In genomic region chr10:42277476-42278306, GRCm38 (mm10) we compare ENCODE assay signal across 8 mouse cellular contexts. TPM values are rescaled to one million over a fixed set of nuclear protein-coding genes. Genes with fewer than 3 reads are reported as not detected.
DNase-seq lines count a peak whose midpoint lies in the region; ATAC-seq and TF ChIP-seq lines count a peak whose summit lies in the region.

No protein-coding gene starts in this region.

- peak overlapping the region; percentile 89 for H3ac ChIP-seq in C2C12 (ENCODE audit: control insufficient read depth, insufficient read length, low read depth)
- H3ac ChIP-seq in myocyte (ENCODE audit: control insufficient read depth, insufficient read length) = peak overlapping the region; percentile 63

- H3K79me2 ChIP-seq in C2C12 (ENCODE audit: control insufficient read depth, insufficient read depth) = no peaks in the 10 kb centered on the region
- H3K79me2 ChIP-seq in liver, adult 2 months (ENCODE audit: control insufficient read depth, insufficient read depth, low read length) = peaks cover 9% of the 10 kb centered on the region; the same call in 1 of the 2 replicates
- no peaks in the 10 kb centered on the region for H3K79me2 ChIP-seq in myocyte (ENCODE audit: control insufficient read depth, insufficient read depth)

- ATAC-seq in heart, embryonic 11.5 days (replicated peaks; ENCODE audit: insufficient number of reproducible peaks, low FRiP score, low TSS enrichment) = peak; percentile 86
- ATAC-seq in kidney, embryonic 16.5 days (ENCODE audit: low FRiP score, low TSS enrichment) = peak; percentile 93

- H3K79me3 ChIP-seq in C2C12 (ENCODE audit: low read depth) = no peaks in the 10 kb centered on the region

- H3K9me3 ChIP-seq in erythroblast, embryonic 14.5 days (ENCODE audit: control insufficient read depth, low read length) = no peaks in the 10 kb centered on the region
- H3K9me3 ChIP-seq in heart, embryonic 11.5 days (replicated peaks; ENCODE audit: control insufficient read depth, low read length) = no peaks in the 10 kb centered on the region
- H3K9me3 ChIP-seq in kidney, embryonic 16.5 days (ENCODE audit: low read length) = no peaks in the 10 kb centered on the region

- no peak for TF ChIP-seq CTCF in C2C12 (IDR thresholded peaks at IDR 0.05; ENCODE audit: control insufficient read depth, insufficient read depth, insufficient read length)
- no peak for TF ChIP-seq CTCF in brain, embryonic 14.5 days (IDR thresholded peaks at IDR 0.05; ENCODE audit: borderline replicate concordance, extremely low read depth, insufficient read depth, insufficient read length)
- TF ChIP-seq CTCF in liver, adult 2 months (IDR thresholded peaks at IDR 0.05; ENCODE audit: low read depth, low read length) = no peak

- H3K36me3 ChIP-seq in C2C12 (ENCODE audit: control insufficient read depth, insufficient read depth) (no peaks in the 10 kb centered on the region), myocyte (ENCODE audit: control insufficient read depth, insufficient read depth) (no peaks in the 10 kb centered on the region)
- H3K36me3 ChIP-seq in erythroblast, embryonic 14.5 days (ENCODE audit: control insufficient read depth) = peaks cover 28% of the 10 kb centered on the region
- H3K36me3 ChIP-seq in heart, embryonic 11.5 days (ENCODE audit: control insufficient read depth, insufficient read depth, low read length) = no peaks in the 10 kb centered on the region
- no peaks in the 10 kb centered on the region for H3K36me3 ChIP-seq in kidney, embryonic 16.5 days (ENCODE audit: insufficient read depth, low read length)
- H3K36me3 ChIP-seq in liver, adult 2 months (ENCODE audit: control insufficient read depth, insufficient read depth, low read length) = no peaks in the 10 kb centered on the region
- no peaks in the 10 kb centered on the region for H3K36me3 ChIP-seq in splenic B cell, adult 2 months (ENCODE audit: control insufficient read depth, insufficient read depth, low read length, poor library complexity, severe bottlenecking)

- H3K4me3 ChIP-seq in C2C12 (ENCODE audit: insufficient read depth, poor library complexity, severe bottlenecking) (peak overlapping the region; percentile 68), myocyte (peak overlapping the region; percentile 90)
- H3K4me3 ChIP-seq in erythroblast, embryonic 14.5 days (replicated peaks) = peak overlapping the region; percentile 90
- peak overlapping the region; percentile 59 for H3K4me3 ChIP-seq in heart, embryonic 11.5 days (ENCODE audit: low read depth, low read length)
- H3K4me3 ChIP-seq in kidney, embryonic 16.5 days (ENCODE audit: low read length) = peak overlapping the region; percentile 92
- peak overlapping the region; percentile 79 for H3K4me3 ChIP-seq in liver, adult 2 months (ENCODE audit: insufficient read depth, low read depth, low read length)

- WGBS in heart, embryonic 11.5 days (ENCODE audit: insufficient replicate concordance) = under 1% methylated on average over 76 of the region's 78 CpGs
- under 1% methylated on average over 76 of the region's 78 CpGs for WGBS in kidney, embryonic 16.5 days
- under 1% methylated on average over 77 of the region's 78 CpGs for WGBS in liver, adult 2 months

- peak overlapping the region; percentile 88 for H3K9ac ChIP-seq in heart, embryonic 11.5 days (ENCODE audit: low read depth, low read length)
- peak overlapping the region; percentile 91 for H3K9ac ChIP-seq in kidney, embryonic 16.5 days (replicated peaks; ENCODE audit: low read length)
- peak overlapping the region; percentile 98 for H3K9ac ChIP-seq in liver, adult 2 months (ENCODE audit: low read depth, low read length)

- peak overlapping the region; percentile 88 for H3K27ac ChIP-seq in heart, embryonic 11.5 days (ENCODE audit: low read depth, low read length)
- H3K27ac ChIP-seq in kidney, embryonic 16.5 days (ENCODE audit: low read length) = peak overlapping the region; percentile 100
- H3K27ac ChIP-seq in liver, adult 2 months (replicated peaks; ENCODE audit: insufficient read depth, low read depth, low read length) = peak overlapping the region; percentile 91

- DNase-seq in brain, embryonic 14.5 days (ENCODE audit: low read depth) = peak; percentile 100
- DNase-seq in liver, adult 2 months (ENCODE audit: extremely low read depth, low read depth, low spot score) = peak; percentile 95
- peak; percentile 99 for DNase-seq in splenic B cell, adult 2 months (ENCODE audit: low read depth, low spot score)

- TF ChIP-seq POLR2A in brain, embryonic 14.5 days (IDR thresholded peaks at IDR 0.05; ENCODE audit: borderline replicate concordance, extremely low read depth, insufficient read depth, insufficient read length, poor library complexity, severe bottlenecking) = peak; percentile 64
- peak; percentile 74 for TF ChIP-seq POLR2A in liver, adult 2 months (IDR thresholded peaks at IDR 0.05; ENCODE audit: extremely low read depth, insufficient read depth, low read length)
- TF ChIP-seq POLR2A in myocyte (IDR thresholded peaks at IDR 0.05; ENCODE audit: insufficient read length, low read depth) = peak; percentile 44

- peak overlapping the region; percentile 96 for H3K4me2 ChIP-seq in heart, embryonic 11.5 days
- peak overlapping the region; percentile 98 for H3K4me2 ChIP-seq in kidney, embryonic 16.5 days (replicated peaks; ENCODE audit: low read depth, low read length)
- peak overlapping the region; percentile 100 for H3K4me2 ChIP-seq in myocyte (ENCODE audit: low read depth)

- peaks cover 3% of the 10 kb centered on the region for H3K27me3 ChIP-seq in C2C12 (ENCODE audit: control insufficient read depth, insufficient read depth, insufficient read length)
- H3K27me3 ChIP-seq in erythroblast, embryonic 14.5 days (ENCODE audit: control insufficient read depth) = peaks cover 5% of the 10 kb centered on the region
- no peaks in the 10 kb centered on the region for H3K27me3 ChIP-seq in heart, embryonic 11.5 days (ENCODE audit: control insufficient read depth, insufficient read depth, low read length)
- H3K27me3 ChIP-seq in kidney, embryonic 16.5 days (ENCODE audit: insufficient read depth, low read length) = no peaks in the 10 kb centered on the region
- no peaks in the 10 kb centered on the region for H3K27me3 ChIP-seq in liver, adult 2 months (ENCODE audit: control insufficient read depth, insufficient read depth, low read length)
- H3K27me3 ChIP-seq in myocyte (ENCODE audit: control insufficient read depth, insufficient read depth, insufficient read length) = no peaks in the 10 kb centered on the region
- no peaks in the 10 kb centered on the region for H3K27me3 ChIP-seq in splenic B cell, adult 2 months (ENCODE audit: control insufficient read depth, insufficient read depth, low read length, poor library complexity, severe bottlenecking)

- H3K4me1 ChIP-seq in erythroblast, embryonic 14.5 days (ENCODE audit: control insufficient read depth) = peaks cover 40% of the 10 kb centered on the region
- peaks cover 20% of the 10 kb centered on the region for H3K4me1 ChIP-seq in heart, embryonic 11.5 days (ENCODE audit: control insufficient read depth, insufficient read depth, low read length)
- peaks cover 28% of the 10 kb centered on the region for H3K4me1 ChIP-seq in kidney, embryonic 16.5 days (ENCODE audit: insufficient read depth, low read length)
- peaks cover 4% of the 10 kb centered on the region; the same call in 1 of the 2 replicates for H3K4me1 ChIP-seq in liver, adult 2 months (ENCODE audit: control insufficient read depth, insufficient read depth, low read length)

TF ChIP-seq in C2C12, 6 proteins besides CTCF, POLR2A, EP300 and RAD21:
- peak; percentile 58 for TF ChIP-seq USF1 (IDR thresholded peaks at IDR 0.05; ENCODE audit: low read depth)
- peak; percentile 98 for TF ChIP-seq MAX (IDR thresholded peaks at IDR 0.05)
- TF ChIP-seq MYOG (IDR thresholded peaks at IDR 0.05; ENCODE audit: control insufficient read depth, extremely low read depth, insufficient read length) = no peak
- TF ChIP-seq FOSL1 (IDR thresholded peaks at IDR 0.05; ENCODE audit: insufficient read depth, low read length, poor library complexity, severe bottlenecking) = no peak
- peak; percentile 93 for TF ChIP-seq CEBPB (IDR thresholded peaks at IDR 0.05; ENCODE audit: low read depth)
- TF ChIP-seq MYOD1 (IDR thresholded peaks at IDR 0.05; ENCODE audit: control insufficient read depth, insufficient read length, low read depth) = no peak

TF ChIP-seq in myocyte, 11 proteins besides CTCF, POLR2A, EP300 and RAD21:
- TF ChIP-seq CEBPB (IDR thresholded peaks at IDR 0.05; ENCODE audit: insufficient read depth, poor library complexity, severe bottlenecking) (peak; percentile 93), MYOD1 (IDR thresholded peaks at IDR 0.05; ENCODE audit: control insufficient read depth in 1 of 3, insufficient read length in 2 of 3, low read depth in 2 of 3) (peak in 1 of 3 experiments; percentile 5), MAX (IDR thresholded peaks at IDR 0.05; ENCODE audit: low read depth) (peak; percentile 55), REST (IDR thresholded peaks at IDR 0.05; ENCODE audit: insufficient read depth, insufficient read length) (no peak), SRF (IDR thresholded peaks at IDR 0.05; ENCODE audit: control insufficient read depth, insufficient read length, low read depth) (peak; percentile 64), MYOG (IDR thresholded peaks at IDR 0.05; ENCODE audit: control insufficient read depth in 1 of 3, insufficient read depth in 1 of 3, insufficient read length in 2 of 3, low read depth in 2 of 3) (peak; percentile 1 to 61 (median 31)), TCF12 (IDR thresholded peaks at IDR 0.05; ENCODE audit: insufficient read depth, poor library complexity, severe bottlenecking) (no peak), USF1 (IDR thresholded peaks at IDR 0.05; ENCODE audit: low read depth) (peak; percentile 42), E2F4 (IDR thresholded peaks at IDR 0.05; ENCODE audit: insufficient read depth) (peak; percentile 10), POLR2AphosphoS2 (IDR thresholded peaks at IDR 0.05; ENCODE audit: insufficient read length, low read depth) (peak; percentile 58), TCF3 (IDR thresholded peaks at IDR 0.05; ENCODE audit: insufficient read length, low read depth) (peak; percentile 31)
TF ChIP-seq in myocyte: peak in this region for 9.

RNA-seq across cellular contexts. Expression of gene Foxo3, which starts 1.1 kb away (rescaled TPM):
- polyA plus RNA-seq in C2C12 (2012; fragmentation: generic; extraction: Trizol) (4.8 TPM), myocyte (2012; fragmentation: generic; extraction: Trizol) (11.2 TPM)
- polyA plus RNA-seq in brain, embryonic 14.5 days (2012; rRNA removed) = 9.5 and 14.6 TPM in 2 replicates
- 14.6 and 19.0 TPM in 2 replicates for polyA plus RNA-seq in erythroblast, embryonic 14.5 days (2012)
- 5.2 and 7.3 TPM in 2 replicates for polyA plus RNA-seq in heart, embryonic 11.5 days (2014; fragmentation: Nextera tagmentation; extraction: Ambion mirVana)
- polyA plus RNA-seq in kidney, embryonic 16.5 days (2015; fragmentation: Nextera tagmentation; extraction: Ambion mirVana) = 5.9 and 6.3 TPM in 2 replicates
- total RNA-seq in liver, adult 2 months (2014; rRNA removed) = 34.2 and 35.4 TPM in 2 replicates
- polyA plus RNA-seq in liver, adult 2 months (2012; rRNA removed) = 17.0 and 17.7 TPM in 2 replicates

Comparison
In these comparisons a context has a peak if more than half of its experiments do, and no peak if none do; other contexts are left out.
1. Peak in every context shown above with its lines: DNase-seq, ATAC-seq, H3K4me3 ChIP-seq and H3K27ac ChIP-seq.